Mouse (Mus musculus) layer of hippocampus, adult 9-11 months (tissue): ENCODE measurements at regions not wholly inside any gene's neighbourhood (a gene's known extent, or its start where the extent isn't known, plus 50 kb on each side); places are given as distances from the start of the nearest gene placed in this dataset.

ENCODE experiments used
- DNase-seq: peaks from one replicate; pipeline ENCODE4 v3.0.0; 2022

DNA sequence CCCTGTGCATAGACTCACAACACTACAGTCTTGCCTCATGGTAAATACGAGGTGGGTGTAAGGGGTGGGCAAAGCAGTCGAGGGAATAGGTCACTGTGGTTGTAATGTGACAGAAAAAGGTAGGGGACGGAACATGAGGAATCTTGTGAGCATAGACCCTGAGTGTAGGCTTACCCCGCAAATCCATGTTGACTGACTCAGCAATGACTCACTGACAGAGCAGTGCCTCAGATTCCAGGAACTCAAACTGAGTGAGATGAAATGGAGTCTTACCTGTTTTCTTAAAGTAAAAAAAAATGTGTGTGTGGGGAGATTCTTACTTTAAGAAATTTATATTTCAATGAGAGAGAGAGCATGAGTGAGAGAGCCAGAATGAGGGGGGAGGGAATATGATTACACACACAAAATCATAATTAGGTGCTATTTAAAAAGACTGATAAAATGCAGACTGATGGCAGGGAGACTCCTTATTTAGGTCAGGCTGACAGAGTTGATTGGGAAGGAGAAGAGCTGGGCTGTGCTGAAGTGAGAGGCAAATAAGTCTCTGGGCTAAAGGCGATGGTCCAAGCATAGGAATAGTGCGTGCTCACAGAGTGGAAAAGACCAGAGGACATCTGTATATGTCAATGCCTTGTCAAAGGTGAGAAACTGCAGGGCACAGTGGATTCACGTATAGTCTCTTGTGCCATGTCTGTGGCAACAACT lies 631.0 kb upstream of the Fam160b2 start:
- DNase-seq = no peak

DNA sequence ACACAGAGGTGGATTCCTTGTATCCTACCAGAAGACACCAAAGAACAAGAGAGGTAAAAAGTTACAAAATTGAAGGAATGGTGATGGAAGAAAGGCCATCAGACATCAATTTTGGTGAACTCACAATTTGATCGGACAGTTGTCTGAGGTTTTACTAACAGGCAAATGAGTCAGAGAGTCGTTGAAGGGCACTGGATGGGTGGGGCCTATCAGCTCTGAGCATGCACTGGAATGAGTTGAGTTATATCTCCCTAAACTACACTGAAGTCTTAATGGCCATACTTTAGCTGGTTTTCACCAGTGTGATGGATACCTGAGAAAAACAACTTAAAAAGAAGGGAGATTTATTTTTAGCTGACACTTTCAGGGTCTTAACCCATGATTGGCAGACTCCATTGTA lies 630.3 kb upstream of the Fam160b2 start:
- DNase-seq = no peak

DNA sequence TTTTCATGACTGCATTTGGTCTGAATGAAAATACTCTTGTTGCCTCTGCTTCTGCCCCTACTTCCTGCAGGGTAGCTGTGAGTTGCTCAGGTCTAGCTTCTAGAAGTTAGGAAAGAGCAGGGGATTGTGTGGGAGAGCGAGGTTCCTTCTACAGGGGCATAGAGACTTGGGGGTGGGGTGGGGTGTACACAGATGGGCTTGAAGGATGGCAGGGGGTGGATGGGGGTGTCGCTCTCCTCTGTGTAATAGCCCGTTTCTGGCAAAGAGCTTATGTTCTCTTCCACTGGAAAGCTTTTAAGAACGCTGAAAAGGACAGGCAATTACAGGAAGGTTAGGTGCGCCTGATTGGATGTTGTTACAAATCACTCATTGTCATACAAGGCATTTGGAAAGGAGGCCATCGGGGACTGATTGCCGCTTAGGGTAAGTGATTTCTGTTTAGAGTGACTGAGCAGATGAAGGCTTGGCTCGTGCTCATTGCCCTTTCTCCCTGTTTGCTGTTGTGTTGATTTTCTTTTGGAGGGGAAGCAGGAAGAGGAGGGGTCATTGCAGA lies 629.3 kb upstream of the Fam160b2 start:
- no peak for DNase-seq

DNA sequence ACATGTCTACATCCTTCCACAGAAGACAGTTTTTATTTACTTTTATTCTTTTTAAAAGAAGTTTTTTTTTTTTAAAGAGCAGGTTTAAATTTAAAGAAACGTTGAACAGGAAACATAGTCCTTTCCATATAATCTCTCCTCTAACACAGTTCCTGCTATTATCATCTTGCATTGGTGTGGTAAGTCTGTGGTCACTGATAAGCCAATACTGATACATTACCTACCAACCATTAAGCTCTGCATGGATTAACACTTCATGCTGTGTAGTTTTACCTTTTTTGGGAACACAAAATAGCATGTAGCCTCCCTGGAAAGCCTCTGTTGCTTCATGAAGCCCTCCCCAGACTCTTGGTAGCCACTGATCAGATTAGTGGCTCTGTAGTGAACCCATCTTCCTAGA lies 617.4 kb upstream of the Fam160b2 start:
- no peak for DNase-seq

DNA sequence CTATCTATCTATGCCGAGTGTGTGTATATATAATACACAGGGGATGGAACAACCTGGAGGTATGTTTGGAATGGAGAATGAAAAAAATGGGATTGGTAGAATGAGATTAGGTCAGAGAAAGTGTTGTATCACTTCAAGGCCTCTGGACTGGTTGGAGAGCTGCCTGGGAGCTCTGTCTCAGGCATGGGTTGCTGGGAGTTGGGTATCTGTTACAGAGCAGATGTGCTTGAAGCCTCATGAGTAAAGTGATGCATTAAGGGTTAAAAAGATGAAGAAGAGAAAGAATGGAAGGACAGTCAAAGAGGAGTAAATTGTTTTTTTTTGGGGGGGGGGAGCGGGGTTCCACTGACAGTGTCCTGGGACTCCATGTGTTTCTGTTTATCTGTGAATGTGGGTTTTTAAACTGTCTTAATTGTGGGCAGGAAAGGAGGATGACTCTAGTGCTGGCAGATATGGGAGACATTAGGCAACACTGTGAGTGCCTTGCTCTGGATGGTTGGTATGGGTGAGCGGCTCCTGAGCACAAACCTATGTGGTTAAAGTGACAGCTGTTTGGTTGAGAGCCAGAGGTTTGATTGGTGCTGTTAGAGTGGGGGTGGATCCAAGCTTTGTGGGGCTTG lies 611.8 kb upstream of the Fam160b2 start:
- no peak for DNase-seq

DNA sequence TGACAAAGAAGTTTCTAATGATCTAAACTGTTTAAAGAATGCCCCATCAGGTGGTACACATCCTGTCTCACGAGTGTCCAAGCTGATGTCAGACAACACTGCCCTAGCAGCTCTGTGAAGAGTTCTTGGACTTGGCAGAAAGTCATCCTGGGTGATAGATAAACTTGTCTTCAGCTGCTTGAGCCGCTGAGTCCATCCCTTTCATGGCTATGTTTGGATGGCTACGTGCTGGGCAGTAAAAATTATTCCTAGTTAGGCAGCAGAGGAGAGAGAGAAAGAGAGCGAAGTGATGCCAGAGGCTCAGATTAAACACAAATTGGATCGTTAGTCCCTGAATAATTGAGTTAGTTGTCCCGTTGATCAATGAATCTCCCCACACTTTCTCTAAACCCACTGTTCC lies 603.8 kb upstream of the Fam160b2 start:
- DNase-seq = no peak

DNA sequence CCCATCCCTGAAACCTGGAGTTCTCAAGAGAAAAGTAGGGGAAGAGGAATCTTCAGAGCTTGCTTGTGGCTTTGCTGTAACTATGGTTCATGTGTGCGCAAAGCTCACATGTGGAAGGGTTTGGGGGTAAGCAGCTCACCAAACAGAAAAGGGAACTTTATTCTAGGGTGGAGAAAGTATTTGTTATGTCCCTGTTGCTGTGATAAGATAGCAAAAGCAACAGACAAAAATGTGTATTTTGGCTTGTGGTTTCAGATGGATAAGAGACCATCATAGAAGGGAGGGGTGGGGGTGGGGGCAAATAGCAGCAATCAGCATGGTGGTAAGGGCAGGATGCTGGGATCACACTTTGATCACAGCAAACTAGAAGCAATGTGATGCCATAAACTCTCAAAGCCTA lies 601.3 kb upstream of the Fam160b2 start:
- DNase-seq = no peak

DNA sequence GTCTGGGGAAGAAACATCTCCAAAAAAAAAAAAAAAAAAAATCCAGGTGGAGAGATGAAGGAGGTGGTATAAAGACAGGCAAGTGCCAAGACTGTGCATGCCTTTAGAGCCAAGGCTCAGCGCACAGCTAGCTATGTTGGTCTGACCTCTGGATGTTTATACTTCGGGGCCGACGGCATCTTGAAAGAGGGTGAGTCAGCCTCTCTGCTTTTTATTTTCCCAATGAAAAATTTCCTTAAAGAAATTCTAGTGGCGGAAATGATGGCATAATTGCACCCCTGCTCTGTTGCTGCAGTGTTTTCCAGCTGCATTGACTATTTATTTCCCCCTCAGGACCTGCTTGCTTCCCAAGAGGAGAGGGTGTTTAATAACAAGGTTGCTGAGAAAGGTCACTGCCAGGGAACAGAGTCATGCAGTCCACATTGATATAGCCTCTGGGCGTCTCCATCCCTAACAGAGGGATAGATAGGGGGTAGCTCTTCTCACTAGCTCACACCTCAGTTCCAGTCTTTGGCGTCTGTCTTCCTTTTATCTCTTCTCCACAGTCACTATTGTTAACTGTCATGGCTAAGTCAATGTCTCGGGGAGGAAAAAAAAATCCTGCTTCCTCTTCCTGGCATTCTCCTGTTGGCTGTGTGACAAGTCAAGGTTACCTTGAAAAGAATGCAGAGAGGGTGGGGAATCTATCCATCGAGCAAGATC lies 599.7 kb upstream of the Fam160b2 start:
- DNase-seq = no peak

DNA sequence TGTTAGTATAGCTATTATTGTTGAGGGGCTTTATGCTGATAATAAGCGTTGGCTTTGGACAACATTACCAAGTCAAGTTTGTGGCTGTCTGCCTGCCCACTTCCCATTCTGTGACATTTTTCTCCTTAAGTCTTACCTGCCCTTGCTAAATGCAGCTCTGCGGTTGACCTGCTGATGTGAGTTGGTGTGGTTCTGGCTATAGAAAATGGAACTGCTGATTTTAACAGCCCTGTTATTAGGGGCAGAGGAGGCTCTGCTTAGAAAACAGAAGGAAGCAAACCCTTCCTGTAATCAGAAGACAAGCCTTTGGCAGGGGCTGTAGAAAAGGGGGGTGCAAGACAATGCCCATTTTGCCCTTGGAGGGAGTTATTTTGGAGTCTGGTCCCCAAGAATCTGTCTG lies 594.6 kb upstream of the Fam160b2 start:
- DNase-seq = no peak

DNA sequence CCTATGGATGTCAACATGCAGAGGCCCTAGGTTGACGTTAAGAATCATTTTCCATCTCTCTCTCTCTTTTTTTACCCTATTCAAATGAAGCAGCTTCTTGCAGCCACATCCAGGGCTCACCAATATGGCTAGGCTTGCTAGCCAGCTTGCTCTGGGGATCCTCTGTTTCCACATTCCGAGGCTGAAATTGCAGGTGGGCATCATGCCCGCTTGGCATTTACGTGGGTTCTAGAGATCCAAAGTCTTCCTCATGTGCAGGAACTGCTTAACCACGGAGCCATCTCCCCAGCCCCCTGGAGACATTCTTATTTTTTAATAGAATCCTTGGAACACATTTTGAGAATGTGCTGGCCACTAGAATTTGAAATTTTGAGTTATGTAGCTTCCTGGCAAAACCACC lies 592.9 kb upstream of the Fam160b2 start:
- no peak for DNase-seq

DNA sequence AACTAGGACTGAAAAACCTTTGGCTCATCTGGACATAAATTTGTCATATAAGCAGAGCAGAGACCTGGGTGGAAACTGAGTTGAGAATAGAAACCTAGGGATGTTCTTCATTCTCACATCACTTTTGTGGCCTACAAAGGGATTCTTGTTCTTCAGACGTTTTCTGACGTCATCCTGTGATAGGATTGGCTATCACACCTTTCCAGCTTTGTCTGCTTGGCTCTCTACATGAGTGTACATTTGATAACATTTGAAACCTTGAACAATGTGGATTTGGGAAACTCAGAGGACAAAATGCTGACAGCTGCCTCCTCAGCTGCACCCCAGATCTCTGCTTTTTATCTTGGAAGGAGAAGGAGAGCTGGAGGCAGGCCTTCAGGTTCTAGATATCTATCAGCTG lies 589.7 kb upstream of the Fam160b2 start:
- no peak for DNase-seq

DNA sequence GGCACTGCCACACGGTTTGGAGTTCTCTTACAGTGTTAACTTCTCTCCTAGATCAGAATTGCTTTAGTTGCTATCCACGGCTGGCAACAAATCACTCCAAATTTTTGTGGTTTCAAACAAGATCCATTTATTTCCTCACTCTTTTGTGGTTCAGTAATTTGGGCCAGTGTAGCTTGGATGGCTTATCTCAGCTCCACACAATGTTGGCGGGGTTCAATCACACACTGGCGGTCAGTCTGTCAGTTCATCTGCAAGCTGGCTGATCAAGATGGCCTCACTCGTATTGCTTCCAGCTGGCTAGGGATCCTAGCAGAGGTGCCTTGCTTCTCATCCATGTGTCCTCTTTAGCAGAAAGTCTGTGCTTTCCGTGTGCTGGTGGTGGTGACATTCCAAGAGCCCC lies 577.7 kb upstream of the Fam160b2 start:
- DNase-seq = no peak

DNA sequence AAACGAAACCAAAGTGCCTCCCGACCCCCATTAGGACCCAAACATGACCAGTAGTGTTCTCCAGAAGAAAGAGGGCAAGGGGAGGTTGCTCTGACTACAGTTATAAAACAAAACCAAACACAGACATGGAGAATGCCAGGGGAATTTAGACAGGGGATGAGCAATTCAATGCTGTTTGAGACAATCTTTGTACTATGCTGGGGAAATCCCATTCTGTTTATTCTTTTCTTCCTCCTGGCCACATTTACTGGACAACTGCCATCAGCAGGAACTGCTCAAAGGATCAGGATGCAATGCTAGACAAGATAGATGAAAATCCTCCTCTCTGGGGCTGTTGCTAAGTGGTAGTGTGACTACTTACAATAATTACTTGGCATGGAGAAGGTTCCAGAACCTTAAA lies 574.5 kb upstream of the Fam160b2 start:
- DNase-seq = no peak

DNA sequence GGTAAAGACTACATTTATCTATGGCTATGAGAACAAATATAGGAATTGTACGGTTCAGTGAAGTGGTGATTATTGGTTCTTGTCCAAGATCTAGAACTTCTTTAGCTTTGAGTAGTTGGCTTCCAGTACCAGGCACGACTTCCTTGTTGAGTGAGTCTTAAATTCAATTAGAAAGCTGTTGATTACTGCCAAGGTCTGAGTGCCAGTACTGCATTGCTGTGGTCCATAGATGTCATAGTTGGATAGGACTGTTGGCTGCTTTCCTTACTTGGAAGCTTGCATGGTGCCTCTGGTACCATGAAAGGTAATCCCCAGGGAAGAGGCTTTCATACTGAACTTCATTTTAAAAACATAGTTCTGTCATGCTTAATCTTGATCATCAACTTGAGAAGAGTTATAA lies 559.9 kb upstream of the Fam160b2 start:
- DNase-seq = no peak

DNA sequence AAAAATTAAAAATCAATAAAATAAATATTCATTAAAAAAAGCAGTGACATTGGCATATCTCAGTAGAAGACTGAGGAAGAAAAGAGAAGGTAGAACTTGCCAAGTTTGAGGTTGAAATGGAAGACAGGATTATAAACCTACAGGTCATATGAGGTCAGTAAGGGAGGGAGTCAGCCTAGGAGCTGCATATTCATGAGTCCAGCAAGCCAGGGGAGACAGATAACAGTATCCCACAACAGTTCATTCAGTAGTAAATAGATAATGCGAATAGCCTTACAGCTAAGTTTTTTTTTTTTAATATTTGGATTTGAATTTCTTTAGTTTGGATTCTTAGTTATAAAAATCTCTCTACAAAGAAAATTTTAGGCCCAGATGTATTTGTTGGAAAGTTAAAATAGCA lies 542.8 kb upstream of the Fam160b2 start:
- DNase-seq = no peak

DNA sequence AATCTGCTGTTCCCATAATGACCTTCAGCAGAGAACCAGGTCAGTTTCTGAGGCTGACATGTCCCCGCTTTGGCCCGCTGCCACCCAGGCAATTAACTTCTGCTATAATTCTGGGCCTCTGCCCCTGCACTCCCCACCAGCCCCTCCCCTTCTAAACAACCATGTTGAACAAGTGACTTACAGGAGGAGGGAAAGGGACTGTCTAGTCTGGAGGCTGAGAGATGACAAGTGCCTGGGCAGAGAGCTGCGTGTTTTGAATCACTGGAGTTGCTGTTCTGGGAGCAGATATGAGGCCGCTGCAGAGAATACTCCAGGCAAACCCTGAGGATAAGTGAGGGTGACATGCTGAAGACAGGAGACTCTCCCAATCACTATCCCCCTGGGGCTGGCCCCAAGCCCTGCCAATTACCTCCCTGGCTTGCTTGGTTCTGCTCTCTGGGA lies 530.2 kb upstream of the Fam160b2 start:
- DNase-seq = no peak

DNA sequence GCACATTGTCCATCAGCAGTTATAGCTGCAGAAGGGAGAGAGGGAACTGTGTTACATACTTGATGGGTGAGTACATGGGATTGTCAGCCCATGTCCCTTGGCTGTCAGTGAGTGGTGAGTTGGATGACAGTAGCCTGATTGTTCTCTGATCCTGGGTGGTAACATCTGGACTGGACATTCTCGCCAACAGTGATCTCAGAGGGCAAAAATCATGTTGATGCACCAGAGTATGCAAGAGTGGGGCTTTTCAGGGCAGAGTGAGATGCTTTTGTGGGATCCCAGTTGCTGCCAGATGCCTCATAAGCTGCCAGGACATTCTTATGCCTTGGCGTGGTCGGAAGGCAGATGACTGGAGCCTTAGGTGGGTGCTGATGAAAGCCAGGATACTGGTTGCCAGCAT lies 528.9 kb upstream of the Fam160b2 start:
- peak; percentile 83 for DNase-seq

DNA sequence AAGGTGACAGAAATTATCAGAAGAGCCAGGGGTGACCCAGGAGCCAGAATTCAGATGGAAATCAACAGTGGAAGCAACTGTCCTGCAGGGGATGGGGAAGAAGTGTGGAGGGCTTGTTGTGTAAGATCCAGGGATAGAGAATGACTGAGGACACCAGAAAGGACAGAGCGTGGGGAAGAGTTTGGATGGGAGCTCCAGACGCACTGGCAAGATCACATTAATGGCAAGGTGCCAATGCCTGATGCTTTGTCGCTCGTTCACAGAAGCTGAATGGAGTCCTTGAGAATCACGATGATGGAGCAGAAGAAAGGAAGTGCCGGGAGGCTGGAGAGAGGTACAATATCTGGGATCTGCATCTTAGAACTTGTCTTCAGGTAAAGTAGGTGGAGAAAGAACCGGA lies 519.0 kb upstream of the Fam160b2 start:
- DNase-seq = no peak

DNA sequence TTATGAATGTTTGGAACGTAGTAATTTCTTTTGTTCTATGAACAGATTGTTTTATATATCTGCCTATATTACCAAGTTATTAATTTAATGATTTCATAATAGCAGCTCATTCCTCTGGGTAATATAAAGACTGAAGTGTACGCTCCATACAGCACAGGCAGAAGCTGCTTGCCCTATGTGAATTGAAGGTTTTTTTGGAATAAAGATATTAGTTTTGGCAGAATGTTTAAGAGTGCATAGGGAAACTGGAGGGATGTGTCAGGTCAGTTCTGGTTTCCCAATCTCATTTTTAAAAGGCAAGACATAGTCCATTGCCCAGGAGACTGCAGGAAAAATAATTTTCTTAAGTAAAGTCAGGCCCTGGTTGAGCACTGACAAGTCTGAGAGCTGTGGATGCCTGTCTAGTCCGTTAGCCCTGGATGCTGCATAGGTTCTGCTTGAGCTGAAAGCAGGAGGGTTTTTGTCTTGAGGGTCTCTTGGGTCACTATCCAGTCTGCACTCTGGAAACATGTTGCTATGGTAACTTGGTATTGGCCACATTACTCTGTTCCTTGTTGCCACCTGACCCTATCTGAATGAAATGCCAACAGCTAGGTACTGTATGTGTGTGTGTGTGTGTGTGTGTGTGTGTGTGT lies 516.3 kb upstream of the Fam160b2 start:
- DNase-seq = no peak

DNA sequence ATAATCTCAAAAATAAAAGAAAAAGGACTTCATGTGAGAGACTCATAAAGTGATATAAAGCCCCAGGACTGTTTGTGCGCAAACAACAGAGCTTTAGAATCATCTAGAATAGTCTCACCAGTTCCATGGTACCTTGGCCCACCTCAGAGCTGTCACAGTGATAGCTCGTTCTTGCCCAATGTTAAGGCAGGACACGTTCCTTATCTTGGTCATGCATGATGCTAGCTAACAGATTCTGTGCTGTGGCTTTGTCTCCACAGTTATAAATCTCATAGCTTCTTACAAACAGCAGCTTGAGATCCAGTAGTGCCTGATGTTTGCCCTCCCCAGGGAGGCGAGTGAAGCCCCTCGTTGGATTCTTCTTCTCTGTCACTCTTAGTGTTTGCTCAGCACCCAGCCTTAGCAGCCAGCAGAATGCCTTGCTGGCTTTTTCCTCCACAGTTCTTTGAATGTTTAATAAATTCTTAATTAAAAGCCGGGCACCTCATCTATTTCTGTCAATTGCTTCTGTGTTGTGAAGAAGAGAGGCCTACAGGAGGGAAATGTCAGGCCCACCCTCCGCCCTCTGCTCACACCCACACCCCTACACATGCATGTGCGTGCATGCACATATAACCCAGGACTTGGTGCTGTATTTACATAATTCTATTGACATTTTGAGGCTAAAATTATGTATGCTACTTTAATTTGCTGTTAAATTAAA lies 515.6 kb upstream of the Fam160b2 start:
- no peak for DNase-seq

DNA sequence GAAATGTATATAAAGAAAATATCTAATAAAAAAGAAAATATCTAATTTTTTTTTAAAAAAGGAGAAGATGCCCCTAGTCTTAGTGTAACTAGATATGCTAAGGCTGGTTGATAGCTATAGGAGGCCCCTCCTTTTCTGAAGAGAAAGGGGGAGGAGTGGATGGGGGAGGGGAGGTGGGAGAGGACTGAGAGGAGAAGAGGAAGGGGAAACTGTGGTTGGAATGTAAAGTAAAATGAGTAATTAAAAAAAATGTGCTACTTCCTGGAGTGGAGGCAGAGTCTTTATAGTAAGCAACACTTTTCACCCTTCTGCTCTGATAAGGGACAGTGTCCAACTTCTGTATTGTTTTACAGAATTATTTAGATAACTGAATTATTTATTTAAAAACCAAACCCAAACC lies 513.6 kb upstream of the Fam160b2 start:
- DNase-seq = no peak

DNA sequence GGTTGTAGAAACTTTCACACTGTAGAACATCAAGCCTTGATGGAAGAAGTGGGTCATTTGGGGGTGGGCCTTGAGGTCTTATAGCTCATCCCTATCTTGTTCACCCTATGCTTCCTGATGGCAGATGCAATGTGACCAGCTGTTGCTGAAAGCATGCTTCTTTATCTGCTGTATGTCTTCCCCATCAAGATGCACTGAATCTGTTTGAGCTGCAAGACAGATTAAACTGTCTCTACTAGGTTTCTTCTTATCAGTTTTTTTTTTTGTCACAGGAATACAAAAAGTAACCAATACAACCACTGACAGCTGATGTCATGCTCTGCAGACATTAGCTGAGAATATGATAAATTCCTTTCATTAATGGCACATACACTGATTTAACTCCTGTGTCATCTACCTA lies 505.0 kb upstream of the Fam160b2 start:
- DNase-seq = no peak

DNA sequence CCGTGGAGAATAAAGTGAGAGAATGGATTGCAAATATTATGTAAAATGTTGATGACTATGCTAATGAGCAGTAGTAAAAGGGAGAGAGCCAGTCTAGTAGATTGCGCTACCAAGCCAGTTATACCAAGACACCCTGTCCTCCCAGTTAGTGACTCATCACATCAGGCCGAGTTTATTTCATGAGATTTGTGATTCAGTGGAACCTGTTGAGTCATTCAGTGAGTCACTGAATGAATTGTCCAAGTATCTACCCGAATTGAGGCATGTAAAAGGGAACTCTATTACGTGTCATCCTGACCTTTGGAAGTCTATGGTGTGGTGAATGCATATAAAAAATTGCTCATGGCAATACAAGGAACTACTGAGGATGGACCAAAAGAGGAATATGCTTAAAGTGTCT lies 504.3 kb upstream of the Fam160b2 start:
- peak; percentile 19 for DNase-seq
